Mouse (Mus musculus) neural tube, embryonic 14.5 days (tissue): ENCODE results near the gene Naa11. TPM values are rescaled to one million over a fixed set of nuclear protein-coding genes. Genes with fewer than 3 reads are reported as not detected.

Source experiments
- ATAC-seq: fragments of 200-750 bp; cut with Nextera tagmentation; 2 replicates; pipeline ENCODE4 v1.8.0; 2017; ENCODE audit warnings: low read depth, mild to moderate bottlenecking, moderate TSS enrichment, moderate library complexity
- H3K27ac ChIP-seq: fragments of 300-500 bp; sonication (generic); 2 replicates; pipeline ENCODE4 v1.5.1; 2014; ENCODE audit warnings: low read depth, mild to moderate bottlenecking, control low read depth, low read length, moderate library complexity, mixed read lengths
- H3K27me3 ChIP-seq: fragments of 300-500 bp; sonication (generic); 2 replicates; pipeline ENCODE4 v1.6.1; 2014; ENCODE audit warnings: low read length; ENCODE audit not compliant: control insufficient read depth, insufficient read depth
- H3K36me3 ChIP-seq: fragments of 300-500 bp; sonication (generic); 2 replicates; pipeline ENCODE4 v1.6.1; 2014; ENCODE audit warnings: low read length, mixed read lengths; ENCODE audit not compliant: control insufficient read depth, insufficient read depth
- H3K4me1 ChIP-seq: fragments of 300-500 bp; sonication (generic); 2 replicates; pipeline ENCODE4 v1.6.1; 2014; ENCODE audit warnings: low read length; ENCODE audit not compliant: control insufficient read depth, insufficient read depth
- H3K4me2 ChIP-seq: fragments of 300-500 bp; sonication (generic); 2 replicates; pipeline ENCODE4 v1.6.1; 2014; ENCODE audit warnings: mild to moderate bottlenecking, low read depth, low read length, control low read depth
- H3K4me3 ChIP-seq: fragments of 300-500 bp; sonication (generic); 2 replicates; pipeline ENCODE4 v1.5.1; 2014; ENCODE audit warnings: low read depth, low read length, control low read depth, mixed read lengths
- H3K9ac ChIP-seq: fragments of 300-500 bp; sonication (generic); replicated peaks from 2 replicates; pipeline ENCODE4 v1.6.1; 2014; ENCODE audit warnings: low read depth, mild to moderate bottlenecking, control low read depth, low read length, mixed read lengths
- H3K9me3 ChIP-seq: fragments of 300-500 bp; sonication (generic); 2 replicates; pipeline ENCODE4 v1.6.1; 2016; ENCODE audit warnings: low read length; ENCODE audit not compliant: control insufficient read depth
- WGBS: fragments of 180-500 bp; shearing (Covaris S2); extraction: QIAGEN DNeasy Blood & Tissue Kit; methylation state at CpG from one replicate; pipeline ENCODE4 v1.1.7; 2014; 5-methylcytosine and 5-hydroxymethylcytosine counted together
- polyA plus RNA-seq: library from polyadenylated mRNA; unstranded; fragments of >200 nt; fragmentation: Nextera tagmentation; extraction: Ambion mirVana; gene quantifications from 2 replicates; pipeline ENCODE4 v1.2.1, GENCODE M21; 2014

The Naa11 gene
- polyA plus RNA-seq, 1 experiment from 2014 or later = not detected

DNA sequence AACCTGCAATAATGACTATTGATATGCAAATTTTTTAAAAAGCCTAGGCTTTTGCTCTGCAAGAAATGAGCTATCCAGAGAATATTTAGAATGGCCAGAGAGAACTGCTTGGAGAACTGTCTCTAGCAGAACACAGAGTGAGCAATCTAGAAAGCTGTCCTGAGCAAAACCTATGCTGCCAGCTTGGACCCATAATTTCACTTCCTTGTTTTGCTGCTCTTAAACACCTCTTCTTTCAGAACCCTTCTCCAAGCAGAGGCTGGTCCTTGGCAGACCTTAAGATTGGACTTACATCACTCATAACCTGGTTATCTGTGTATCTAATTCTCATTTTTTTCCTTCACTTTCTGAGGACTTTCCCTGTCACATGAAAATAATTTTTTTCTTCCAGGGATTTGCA is 8.9 kb upstream of the Naa11 start:
- Histone ChIP-seq H3K4me3 (no peak overlapping the region), H3K9me3 (no peaks in the 10 kb centered on the region), H3K27me3 (no peaks in the 10 kb centered on the region), H3K4me1 (no peaks in the 10 kb centered on the region), H3K27ac (no peak overlapping the region), H3K36me3 (no peaks in the 10 kb centered on the region), H3K4me2 (no peak overlapping the region), H3K9ac (no peak overlapping the region)
- ATAC-seq = no peak

DNA sequence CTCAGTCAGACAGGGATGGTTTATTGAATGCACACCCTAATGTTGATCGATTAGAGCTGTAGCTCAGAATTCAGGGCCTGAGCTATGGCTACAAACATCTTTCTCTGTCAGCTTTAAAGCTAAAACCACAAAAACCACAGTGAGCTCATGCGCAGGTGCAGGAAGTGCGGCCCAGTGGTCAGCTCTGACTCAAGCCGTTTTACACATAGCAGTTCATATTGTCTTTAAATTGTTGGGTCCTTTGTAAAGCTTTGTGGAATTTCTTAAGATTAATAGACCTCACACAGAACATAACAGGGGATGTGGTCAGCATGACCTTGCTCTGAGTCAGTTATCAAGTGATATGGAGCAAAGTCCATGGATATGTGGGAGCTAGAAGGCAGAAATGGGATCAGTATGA is 5.4 kb upstream of the Naa11 start:
- ATAC-seq = no peak
- WGBS = 91% methylated on average over 4 of the region's 4 CpGs
- Histone ChIP-seq H3K27me3 (no peaks in the 10 kb centered on the region), H3K9ac (no peak overlapping the region), H3K27ac (no peak overlapping the region), H3K4me1 (no peaks in the 10 kb centered on the region), H3K4me2 (no peak overlapping the region), H3K4me3 (no peak overlapping the region), H3K9me3 (no peaks in the 10 kb centered on the region), H3K36me3 (no peaks in the 10 kb centered on the region)

- H3K4me2 ChIP-seq = no peak overlapping the region
- H3K4me3 ChIP-seq = no peak overlapping the region
- no peak for ATAC-seq
- 82% methylated on average over 6 of the region's 6 CpGs for WGBS
- H3K4me1 ChIP-seq = no peaks in the 10 kb centered on the region
- no peaks in the 10 kb centered on the region for H3K9me3 ChIP-seq
- H3K27me3 ChIP-seq = no peaks in the 10 kb centered on the region
- no peak overlapping the region for H3K27ac ChIP-seq
- no peaks in the 10 kb centered on the region for H3K36me3 ChIP-seq
- no peak overlapping the region for H3K9ac ChIP-seq
Measured at GRCm38 (mm10) chr5:97387622-97388021, 4.6 kb downstream of the Naa11 start.

DNA sequence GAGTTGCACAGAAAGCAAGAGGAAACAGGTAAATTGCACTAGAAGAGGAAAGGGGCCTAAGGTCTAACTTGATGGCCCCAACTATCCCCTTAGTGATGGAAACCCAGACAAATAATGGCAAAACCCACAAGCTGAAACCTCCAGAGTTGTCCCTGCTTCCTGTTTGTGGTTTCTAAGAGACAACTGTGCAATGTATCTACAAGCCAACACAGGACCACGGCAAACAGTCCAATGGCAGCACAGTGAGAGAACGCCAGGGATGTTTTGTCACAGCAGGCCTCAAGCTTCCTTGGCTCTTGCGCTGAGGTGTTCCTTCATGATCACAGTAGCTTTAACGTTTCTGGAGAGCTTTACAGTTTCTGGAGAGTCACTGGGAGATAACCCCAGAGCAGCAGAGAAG is 7.8 kb downstream of the Naa11 start:
- Histone ChIP-seq H3K9me3 (no peaks in the 10 kb centered on the region), H3K4me2 (no peak overlapping the region), H3K36me3 (no peaks in the 10 kb centered on the region), H3K4me1 (no peaks in the 10 kb centered on the region), H3K27ac (no peak overlapping the region), H3K9ac (no peak overlapping the region), H3K27me3 (no peaks in the 10 kb centered on the region), H3K4me3 (no peak overlapping the region)
- no peak for ATAC-seq
- 79% methylated on average over 4 of the region's 4 CpGs for WGBS

DNA sequence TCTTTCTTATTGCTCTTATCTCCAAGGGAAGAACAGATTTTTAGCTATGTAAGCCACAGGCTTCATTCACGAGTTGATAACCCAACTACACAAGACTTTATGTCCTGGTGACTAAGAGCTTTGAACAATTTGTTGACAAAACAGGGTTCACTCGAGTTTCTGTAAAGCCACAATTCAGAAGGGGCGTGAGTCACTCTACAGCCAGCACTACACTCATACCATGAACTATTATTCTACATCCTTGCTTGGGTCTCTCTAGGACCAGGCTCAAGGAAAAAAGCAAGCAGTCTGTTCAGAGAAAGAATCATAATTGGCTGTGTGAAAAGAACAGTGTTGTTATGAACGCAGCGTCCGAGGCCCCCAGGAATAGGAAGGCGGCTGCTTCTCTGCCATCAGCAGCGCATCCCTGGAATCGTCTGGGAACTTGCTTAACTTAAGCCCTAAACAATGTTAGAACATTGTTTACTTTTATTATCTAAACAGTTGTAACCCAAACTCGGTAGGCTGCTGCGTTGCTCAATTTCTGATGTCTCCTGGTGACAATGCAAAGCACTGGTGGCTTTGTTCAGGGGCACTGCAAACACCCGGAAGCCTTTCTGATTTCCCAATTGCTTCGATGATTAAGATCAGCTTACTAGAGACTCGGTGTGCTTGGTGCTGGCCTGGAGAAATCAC is 9.5 kb downstream of the Naa11 start:
- no peaks in the 10 kb centered on the region for H3K4me1 ChIP-seq
- no peak overlapping the region for H3K9ac ChIP-seq
- no peaks in the 10 kb centered on the region for H3K36me3 ChIP-seq
- 68% methylated on average over 14 of the region's 14 CpGs for WGBS
- H3K27me3 ChIP-seq = no peaks in the 10 kb centered on the region
- H3K9me3 ChIP-seq = no peaks in the 10 kb centered on the region
- H3K4me3 ChIP-seq = no peak overlapping the region
- no peak for ATAC-seq
- no peak overlapping the region for H3K4me2 ChIP-seq
- H3K27ac ChIP-seq = no peak overlapping the region

DNA sequence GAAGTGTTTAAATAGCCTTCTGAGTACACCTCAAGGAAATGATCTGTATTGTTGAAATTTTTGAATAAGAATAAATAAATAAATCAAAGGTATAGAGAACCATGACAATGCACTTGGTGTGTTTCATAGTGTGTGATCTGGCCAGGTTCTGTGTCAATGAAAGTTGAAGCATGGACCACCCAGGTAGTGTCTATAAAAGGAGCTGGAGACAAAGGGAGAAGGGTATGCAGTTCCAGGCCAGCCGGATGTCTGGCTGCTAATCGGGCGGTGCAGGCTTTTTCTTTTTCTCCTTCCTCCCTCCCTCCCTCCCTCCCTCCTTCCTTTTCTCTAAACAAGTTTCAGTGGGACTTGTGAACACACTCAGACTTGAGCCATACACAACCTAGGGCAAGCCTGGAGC is 12.2 kb downstream of the Naa11 start:
- Histone ChIP-seq H3K9me3 (no peaks in the 10 kb centered on the region), H3K27me3 (no peaks in the 10 kb centered on the region), H3K9ac (no peak overlapping the region), H3K4me1 (no peaks in the 10 kb centered on the region), H3K4me3 (no peak overlapping the region), H3K27ac (no peak overlapping the region), H3K4me2 (no peak overlapping the region), H3K36me3 (no peaks in the 10 kb centered on the region)
- no peak for ATAC-seq
- 16% methylated on average over 3 of the region's 3 CpGs for WGBS

- Histone ChIP-seq H3K9ac (no peak overlapping the region), H3K4me3 (no peak overlapping the region), H3K27me3 (no peaks in the 10 kb centered on the region), H3K4me1 (no peaks in the 10 kb centered on the region), H3K4me2 (no peak overlapping the region), H3K9me3 (no peaks in the 10 kb centered on the region), H3K36me3 (no peaks in the 10 kb centered on the region), H3K27ac (no peak overlapping the region)
- ATAC-seq = no peak
- WGBS = 80% methylated on average over 8 of the region's 8 CpGs
Measured at GRCm38 (mm10) chr5:97364781-97365180, 27.4 kb downstream of the Naa11 start.

- Histone ChIP-seq H3K9ac (no peak overlapping the region), H3K4me3 (no peak overlapping the region), H3K27ac (no peak overlapping the region), H3K36me3 (no peaks in the 10 kb centered on the region), H3K9me3 (no peaks in the 10 kb centered on the region), H3K4me1 (no peaks in the 10 kb centered on the region), H3K27me3 (no peaks in the 10 kb centered on the region), H3K4me2 (no peak overlapping the region)
- no peak for ATAC-seq
- WGBS = 47% methylated on average over 8 of the region's 8 CpGs
Measured at GRCm38 (mm10) chr5:97364252-97364651, 27.9 kb downstream of the Naa11 start.

GRCm38 (mm10) chr5:97362539-97362938 is 29.6 kb downstream of the Naa11 start:
- Histone ChIP-seq H3K27me3 (no peaks in the 10 kb centered on the region), H3K36me3 (no peaks in the 10 kb centered on the region), H3K27ac (no peak overlapping the region), H3K4me2 (no peak overlapping the region), H3K4me3 (no peak overlapping the region), H3K4me1 (no peaks in the 10 kb centered on the region), H3K9me3 (no peaks in the 10 kb centered on the region), H3K9ac (no peak overlapping the region)
- ATAC-seq = no peak
- 51% methylated on average over 2 of the region's 2 CpGs for WGBS
